Mouse (Mus musculus) retina, postnatal 7 days (tissue): ENCODE data around the gene Gm10160.
A peak's percentile ranks its signal among the peaks of the same experiment; 100 is the strongest.
"Not testable (repeated sequence)": the region's sequence is repeated elsewhere in the genome, so short reads cannot be mapped to it uniquely, and the experiment has no call there.

Experiments
- DNase-seq: peaks from one replicate; pipeline ENCODE4 v3.0.0-alpha.2; 2012; ENCODE audit warnings: low read depth, low spot score

Gene Gm10160

DNA sequence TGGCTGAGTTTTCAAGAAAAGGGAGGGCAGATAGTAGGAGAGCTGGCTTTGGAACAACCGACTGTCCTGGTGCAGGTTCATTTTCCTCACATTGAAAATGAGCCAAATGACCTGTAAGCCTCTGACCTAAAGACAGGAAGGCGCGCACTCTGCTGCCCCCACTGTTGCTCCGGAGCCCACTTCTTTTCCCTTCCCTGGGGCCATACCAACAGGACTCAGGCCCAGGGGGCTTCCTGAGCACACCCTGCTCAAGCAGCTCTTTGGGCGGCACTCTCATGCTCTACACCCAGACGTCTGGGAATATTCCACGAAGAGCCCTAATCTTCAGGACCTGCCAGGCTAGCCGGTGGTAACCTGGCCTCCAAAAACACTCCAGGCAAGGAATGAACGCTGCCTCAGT lies 2.6 kb upstream of the Gm10160 start:
- no peak for DNase-seq

DNA sequence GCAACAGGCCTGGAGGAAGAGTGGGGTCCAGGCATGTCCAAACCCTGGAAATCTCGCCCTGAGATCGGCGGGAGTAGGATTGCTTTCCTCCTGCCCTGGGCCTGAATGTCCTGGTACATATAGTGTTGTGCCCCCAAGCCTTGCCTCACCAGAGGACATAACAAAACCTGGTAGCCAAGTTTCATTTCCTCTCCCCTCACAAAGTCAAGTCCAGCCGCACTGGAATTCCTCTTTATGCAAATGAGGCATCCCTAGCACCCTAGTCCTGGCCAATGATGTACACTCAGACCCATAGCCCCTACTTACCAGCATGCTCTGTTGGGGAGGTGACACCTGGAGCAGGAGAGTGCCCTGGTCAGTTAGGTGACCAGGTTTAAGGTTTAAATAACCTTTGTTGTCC lies 627 bp upstream of the Gm10160 start:
- no peak for DNase-seq

DNA sequence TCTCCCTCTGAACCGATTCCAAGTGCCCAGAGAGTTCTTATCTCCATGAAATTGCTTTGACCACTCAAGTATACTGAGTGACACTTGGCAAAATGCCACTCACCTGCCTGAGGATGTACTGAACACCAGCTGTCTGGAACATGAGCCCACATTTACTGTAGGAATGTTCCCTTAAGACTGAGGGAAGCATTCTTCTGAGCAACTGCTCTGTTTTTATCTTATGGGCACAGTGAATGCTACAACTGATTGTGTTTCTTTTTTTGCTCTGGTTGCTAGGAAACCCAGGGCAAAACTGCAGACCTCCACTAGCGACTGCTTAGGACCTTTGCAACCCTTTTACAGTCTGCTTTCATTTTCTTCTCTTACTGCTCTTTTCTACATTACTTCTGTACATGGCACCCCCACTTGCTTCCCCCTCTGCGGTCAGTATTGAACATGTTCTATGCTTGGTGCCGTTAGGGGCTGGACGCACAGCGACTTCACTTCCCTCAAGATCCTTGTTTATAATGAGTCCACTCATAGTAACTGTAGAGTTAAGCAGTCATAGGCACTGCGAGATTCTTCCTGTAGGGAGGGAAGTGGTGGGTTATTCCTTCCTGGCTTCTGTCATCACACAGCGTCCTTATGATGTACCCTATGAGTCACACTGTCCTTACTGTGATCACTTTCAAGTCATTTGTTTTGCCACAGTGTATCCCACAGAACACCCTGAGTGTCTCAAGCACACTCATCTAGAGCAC lies 856 bp downstream of the Gm10160 start:
- DNase-seq: no peak

DNA sequence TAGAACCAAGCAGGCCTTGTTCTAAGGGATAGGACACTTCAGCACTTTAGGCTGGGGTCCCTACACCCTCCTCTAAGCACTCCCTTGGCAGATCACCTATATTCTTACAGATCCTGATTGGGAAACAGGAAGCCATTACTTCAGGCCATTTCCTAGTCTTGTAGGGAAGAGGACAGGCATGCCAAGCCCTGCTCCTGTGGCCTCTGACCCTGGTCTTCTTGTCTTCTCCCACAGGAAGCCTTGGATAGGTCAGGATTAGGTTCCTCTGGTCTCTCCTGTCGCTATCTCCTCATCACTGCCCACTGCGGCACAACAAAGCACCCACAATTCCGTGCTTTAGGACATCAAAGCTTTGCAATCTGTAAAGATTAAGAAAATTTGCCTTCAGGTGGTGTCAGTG lies 3.9 kb downstream of the Gm10160 start:
- no peak for DNase-seq

DNA sequence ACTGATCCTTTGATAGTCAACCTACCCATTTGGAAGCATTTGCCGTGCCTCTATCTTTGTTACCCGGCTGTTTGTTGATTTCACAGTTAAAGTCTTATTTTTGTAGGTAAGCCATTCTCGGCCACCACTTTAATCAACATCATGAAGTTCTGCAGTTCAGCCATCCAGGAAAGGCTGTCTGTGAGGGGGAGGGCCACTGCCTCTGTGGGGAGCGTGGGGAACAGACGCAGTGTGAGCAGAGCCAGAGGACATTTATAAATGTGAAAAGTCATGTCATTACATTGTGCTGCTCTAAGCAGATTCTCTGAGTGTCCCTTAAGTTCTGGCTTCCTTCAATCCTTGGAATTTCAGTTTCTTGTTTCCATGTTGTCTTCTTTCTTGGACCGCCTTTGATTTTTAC lies 5.4 kb downstream of the Gm10160 start:
- no peak for DNase-seq

DNA sequence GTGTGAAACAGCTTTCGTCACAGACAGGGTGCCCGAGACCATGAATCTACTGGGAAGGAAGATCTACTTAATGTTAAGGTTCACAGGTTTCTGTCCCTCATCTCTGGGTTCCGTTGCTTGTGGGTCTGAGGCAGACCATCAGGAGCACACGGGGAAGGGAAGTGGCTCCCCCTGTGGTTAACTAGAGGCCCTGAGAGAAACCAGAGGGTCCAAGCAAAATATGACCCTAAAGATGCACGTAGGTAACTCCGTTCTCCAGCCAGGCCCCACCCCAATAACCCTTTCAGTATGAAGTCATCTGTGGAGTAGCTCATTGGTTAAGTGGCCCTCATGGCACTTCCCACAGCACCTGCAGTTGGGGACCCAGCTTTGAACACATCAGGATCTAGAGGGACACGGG lies 6.0 kb downstream of the Gm10160 start:
- DNase-seq: no peak

DNA sequence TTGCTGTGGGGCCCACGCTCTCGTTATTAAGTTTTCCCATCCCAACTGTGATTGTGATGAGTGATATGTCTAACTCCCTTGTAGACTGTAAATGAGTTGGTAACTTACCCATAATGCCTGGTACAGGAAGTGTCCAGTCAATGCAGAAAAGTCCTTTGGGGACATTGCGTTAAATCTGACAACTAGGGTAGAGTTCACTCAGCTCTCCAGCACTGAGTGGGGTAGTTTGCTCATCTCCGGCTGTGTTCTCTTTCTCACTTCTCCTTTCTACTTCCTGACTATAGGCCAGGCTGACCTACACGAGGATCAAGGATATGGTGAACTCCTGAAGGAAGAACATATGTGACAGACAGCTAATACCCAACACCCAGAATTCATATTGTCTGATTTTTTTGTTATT lies 6.4 kb downstream of the Gm10160 start:
- no peak for DNase-seq

DNA sequence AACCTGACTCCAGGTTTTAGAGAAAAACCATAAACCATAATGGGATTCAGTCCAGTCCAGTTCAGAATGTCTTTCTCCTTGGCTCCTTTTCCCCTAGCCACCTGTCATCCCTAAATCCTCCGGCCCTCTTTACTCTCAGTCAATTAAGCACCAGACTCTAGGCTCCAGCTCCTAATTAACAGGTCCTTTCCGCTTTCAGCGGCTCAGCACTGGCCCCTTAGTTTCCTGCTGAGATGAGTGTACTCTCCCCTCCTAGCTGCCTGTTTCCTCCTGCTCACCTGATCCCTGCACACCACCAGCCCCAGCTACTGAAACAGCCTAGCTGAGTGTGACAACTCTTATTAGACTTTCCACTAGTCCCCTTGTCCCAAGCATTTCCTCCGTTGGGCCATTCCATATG lies 7.8 kb downstream of the Gm10160 start:
- DNase-seq: no peak

DNA sequence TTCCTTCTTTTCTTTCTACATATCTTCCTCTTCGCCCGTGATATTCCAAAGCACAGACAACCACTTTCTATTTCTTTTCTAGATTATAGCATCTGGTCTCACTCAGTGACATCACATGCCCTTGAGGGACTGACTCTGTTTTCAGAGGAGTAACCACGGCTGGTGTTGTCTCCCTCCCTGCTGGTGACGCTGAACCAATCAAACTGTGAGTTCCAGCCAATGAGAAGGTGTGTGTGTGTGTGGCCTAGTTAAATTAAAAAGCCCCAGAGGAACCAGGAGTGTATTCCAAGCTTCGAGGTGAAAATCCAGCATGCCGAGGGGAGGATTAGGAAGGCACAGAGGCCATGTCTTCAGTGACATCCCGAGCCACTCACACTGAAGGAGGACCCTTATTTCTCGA lies 8.6 kb downstream of the Gm10160 start:
- DNase-seq: no peak

DNA sequence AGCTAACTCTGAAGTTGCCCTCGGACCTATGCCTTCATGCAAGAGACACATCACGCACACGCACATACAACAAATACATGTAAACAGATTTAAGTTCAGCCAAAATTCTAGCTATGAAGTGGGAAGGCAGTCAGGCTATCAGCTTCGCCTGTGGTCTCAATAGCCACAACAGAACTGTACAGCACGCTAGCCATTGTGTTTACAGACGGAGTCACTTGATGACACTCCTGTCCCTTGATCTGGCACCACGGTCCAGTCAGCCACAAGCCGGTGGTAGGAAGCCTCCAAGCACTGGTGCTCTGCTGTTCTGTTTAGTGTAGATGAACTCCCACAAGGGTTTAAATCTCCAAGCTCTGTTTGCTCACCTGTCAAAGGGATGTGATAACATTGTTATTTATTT lies 9.6 kb downstream of the Gm10160 start:
- DNase-seq: no peak

DNA sequence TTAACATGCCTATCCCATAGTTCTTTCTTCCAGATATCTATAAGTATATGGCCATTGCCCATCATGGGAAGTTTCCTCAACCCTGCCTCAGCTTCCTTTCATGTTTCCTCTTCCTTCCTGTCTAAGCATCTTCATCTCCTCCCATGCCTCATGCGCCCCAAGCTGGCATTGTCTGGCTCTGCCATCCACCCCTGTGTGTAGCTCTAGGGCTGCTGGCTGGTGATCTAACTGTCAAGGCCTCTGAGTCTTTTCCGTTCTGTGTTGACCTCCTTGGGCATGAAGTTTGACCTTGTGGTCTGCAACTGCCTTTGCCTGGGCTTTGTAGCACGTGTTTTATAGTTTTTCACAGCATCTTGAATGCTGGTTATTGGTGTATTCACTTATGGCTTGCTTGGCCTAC lies 10.3 kb downstream of the Gm10160 start:
- DNase-seq: no peak

DNA sequence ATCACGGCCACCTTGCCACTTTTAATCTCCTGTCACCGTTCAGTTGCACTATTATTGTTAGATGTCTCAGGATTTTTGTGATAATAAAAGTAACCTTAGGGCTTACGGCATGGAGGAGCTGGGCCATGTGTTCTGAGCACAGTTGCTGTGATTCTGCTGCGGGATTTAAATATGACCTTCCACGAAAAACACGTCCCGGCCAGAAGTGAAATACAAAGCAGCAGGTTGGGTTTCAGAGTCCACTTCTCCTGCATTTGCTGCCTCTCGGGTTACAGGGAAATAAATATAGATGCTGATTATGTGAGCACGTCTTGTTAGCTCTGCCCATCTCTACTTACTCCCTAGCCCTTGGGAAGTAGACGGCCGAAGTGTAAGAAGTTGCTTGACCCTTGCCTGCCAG lies 10.8 kb downstream of the Gm10160 start:
- DNase-seq: no peak

DNA sequence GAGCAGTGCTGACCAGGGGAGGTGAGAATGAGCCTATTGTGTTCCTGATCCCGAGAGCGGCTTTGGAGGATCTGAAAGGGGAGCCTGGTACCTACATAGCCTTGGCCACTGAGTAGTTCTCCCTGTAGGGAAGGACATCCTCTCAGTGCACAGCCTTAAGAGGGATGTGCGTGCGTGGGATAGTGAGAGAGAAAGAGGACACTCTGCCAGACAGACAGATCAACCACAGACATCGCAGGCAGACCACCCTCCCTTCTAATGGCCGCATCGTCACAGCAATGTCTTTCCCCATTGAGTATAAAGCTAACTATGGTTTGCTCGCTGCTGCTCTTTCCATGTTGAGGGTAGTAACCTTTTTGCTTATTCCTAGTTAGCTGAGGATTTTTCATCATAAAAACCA lies 11.7 kb downstream of the Gm10160 start:
- no peak for DNase-seq

DNA sequence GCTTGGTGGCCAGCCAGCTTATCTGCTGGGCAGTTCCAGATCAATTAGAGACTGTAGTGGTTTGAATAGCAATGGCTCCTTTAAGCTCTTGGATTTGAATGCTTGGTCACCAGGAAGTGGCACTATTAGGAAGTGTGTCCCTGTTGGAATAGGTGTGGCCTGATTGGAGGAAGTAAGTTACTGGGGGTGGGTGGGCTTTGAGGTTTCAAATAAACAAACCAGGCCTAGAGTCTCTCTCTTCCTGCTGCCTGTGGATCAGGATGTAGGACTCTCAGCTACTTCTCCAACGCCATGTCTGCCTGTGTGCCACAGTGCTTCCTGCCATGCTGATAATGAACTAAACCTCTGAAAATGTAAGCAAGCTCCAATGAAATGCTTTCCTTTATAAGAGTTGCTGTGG lies 12.6 kb downstream of the Gm10160 start:
- DNase-seq: no peak

DNA sequence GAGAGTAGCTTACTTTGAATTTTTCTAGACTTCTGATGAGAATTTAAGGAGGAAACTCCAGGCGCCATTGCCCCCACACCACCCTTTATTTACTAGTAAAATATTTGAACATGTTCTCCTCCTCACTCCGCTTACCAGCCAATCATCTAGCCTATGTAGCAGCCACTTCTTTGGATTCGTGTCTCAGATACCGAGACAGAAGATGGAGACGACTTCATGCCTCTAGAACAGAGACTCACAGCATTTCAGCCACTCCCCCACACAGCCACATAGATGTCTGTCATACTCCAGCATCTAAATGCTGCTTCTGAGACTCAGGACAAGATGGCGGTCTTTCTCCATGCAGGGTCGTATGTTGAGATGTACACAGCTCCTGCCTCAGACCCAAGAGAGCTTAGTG lies 13.5 kb downstream of the Gm10160 start:
- no peak for DNase-seq

DNA sequence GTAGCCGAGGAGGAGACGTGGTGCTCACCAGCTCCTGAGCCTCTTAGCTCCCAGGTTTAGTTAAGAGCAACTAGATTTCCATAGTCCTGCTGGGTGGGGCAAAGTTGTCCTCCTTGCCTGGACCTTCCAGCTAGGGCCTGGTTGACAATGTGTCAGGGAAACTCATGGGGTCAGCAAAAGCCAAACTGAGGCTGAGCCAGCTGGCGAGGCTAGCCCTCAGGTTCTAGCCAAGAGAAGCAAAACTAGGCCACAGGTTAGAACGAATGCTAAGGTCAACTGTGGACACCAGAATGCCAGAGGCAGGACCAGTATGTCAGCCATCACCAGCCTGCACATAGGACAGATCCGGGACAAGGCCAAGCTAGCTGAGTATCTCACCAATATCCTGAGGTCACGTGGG lies 14.2 kb downstream of the Gm10160 start:
- DNase-seq: no peak

DNA sequence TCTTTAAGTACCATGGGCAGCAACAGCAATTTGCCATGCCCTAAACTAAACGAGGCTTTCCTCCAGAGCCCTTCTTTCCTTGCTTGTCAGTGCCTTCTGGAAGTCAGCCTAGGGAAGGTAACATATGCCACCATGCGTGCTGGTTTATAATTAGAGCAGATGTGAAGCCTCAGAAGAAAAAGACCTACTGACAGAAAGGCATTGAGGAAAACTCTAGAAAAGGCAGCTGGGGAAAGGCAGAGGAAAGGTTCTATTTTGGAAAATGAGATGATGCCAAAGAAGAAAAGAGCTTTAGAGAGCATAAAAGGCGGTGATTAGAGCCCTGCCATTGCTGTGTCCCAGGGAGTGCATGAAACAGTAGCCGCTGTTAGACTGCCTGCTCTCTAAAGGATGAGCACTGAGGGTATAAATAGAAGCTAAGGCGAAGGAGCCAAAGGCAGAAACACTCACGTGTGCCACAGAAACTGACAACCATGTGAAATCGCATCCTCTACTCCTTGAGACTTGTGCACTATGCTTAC lies 14.9 kb downstream of the Gm10160 start:
- DNase-seq: no peak

DNA sequence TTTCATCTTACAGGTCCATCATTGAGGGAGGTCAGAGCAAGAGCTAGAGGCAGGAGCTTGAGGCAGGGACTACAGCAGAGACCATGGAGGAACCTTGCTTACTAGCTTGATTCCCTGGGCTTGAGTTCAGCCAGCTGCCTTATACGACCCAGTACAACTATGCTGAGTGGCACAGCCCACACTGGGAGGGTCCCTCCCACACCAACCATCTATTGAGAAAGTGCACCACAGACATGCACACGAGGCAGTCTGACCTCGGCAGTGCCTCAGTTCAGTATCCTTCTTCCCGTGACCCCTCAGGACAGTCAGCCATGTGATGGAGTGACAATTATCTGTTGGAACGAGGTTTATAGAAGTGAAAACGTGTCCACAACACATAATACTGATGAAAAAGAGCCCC lies 15.8 kb downstream of the Gm10160 start:
- DNase-seq: no peak

DNA sequence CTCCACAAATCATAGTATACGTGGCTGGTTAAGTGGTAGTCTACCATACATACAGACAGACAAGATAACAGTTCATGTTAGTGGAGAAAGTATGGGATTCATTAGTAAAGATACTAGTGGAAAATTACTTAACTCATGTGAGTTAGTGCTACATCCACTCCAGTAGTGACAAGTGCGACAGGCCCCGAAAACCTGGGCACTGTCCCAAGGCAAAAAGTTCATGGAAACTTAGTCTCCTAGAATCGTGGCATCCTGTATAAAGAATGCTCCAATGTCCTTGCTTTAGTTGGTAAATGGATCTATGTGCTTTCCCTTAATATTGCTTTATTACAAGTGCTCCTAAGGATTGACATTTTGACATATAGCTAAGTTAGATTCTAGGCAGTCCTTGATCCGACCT lies 17.8 kb downstream of the Gm10160 start:
- not testable (repeated sequence) for DNase-seq

DNA sequence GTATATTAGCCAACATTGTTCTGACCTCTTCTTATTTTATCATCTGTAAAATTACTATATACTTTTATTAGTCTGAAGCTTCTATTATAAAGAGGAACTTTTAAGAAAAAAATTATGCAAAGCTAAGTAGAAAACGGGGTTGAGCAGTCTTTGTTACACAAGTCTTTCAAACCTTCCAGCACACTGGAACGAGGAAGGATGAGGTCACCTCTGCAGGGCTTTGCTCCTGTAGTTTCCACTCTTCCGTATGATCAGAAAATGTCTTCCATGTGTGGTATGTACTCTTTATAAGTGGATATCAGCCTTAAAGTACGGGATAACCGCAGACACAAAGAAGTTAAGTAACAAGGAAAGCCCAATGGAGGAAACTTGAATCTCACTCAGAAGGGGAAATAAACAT lies 20.2 kb downstream of the Gm10160 start:
- DNase-seq: no peak

DNA sequence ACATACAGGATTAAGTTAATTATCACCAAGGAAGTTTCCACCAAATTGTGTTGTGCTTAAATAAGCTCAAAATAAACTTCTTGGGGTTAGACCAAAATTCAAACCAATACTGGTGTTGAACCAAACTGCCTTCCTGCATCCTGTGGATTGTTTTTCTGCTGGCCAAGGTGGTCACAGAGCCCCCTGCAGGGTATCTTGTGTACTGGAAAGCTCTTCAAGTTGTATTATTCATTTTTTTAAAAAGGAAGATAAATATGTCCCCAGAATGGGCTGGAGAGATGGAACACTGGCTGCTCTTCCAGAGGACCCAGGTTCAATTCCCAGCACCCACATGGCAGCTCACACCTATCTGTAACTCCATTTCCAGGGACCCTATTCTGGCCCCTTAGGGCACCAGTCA lies 20.7 kb downstream of the Gm10160 start:
- DNase-seq: no peak

DNA sequence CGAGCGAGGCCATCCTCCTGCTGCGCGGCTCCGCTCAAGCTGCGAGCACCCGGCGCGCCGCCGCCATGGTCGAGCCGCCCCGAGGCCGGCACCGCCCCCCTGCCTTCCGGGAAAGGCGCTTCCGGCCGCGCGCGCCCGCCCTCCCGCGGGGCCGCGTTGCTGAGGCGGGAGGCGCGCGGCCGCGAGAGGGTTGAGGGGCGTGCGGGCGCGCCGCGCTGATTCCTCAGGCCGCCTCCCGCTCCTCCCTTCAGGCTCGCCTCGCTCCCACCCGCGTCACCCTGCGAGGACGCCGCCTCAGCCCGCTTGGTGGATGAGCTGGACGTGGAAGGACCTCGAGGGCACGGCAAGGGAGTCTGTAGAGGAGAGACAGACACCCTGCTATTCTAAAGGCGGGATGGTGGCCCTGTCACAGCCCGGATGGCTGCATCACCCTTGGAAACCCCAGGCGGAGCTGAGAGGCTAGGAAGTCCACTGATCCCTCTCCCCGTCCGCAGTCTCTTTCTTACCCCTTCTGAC lies 26.2 kb downstream of the Gm10160 start, which contains the start of gene Btbd1:
Btbd1 (minus strand) TSS at position 53 of the 516 bp plus-strand sequence.
- peak; percentile 83 for DNase-seq

DNA sequence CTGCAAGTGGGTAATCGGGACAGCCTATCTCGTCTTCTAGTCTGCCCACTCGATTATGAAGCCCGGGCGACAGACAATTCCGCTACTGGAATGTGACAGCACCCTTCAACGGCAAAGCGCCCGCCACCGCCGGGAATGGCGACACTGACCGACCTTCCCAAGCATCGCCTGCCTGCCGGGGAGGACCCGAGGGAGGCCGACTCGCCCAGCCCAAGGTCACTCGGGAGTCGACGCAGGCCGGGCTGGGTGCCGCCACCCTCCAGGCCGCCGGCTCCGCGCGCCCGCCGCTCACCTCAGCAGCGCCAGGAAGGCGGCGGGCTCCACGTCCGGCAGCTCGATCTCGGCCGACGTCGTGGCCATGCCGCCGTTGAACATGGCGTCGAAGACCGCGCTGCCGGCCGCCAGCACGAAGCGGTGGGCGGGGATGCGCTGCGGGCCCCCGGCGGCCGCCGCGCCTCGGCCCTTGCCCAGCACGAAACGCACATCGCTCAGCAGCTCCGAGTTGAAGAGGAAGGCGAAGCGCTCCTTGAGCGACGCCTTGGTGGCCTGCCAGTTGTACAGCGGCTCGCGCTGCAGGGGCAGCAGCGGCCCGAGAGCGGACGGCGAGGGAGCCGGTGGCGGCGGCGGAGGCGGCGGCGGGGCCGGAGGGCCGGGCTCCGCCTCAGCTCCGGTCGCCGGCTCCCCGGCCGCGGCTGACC lies 26.8 kb downstream of the Gm10160 start:
- DNase-seq: peak; percentile 28
